8 mouse cellular contexts compared by ENCODE assay signal in the genomic region with DNA sequence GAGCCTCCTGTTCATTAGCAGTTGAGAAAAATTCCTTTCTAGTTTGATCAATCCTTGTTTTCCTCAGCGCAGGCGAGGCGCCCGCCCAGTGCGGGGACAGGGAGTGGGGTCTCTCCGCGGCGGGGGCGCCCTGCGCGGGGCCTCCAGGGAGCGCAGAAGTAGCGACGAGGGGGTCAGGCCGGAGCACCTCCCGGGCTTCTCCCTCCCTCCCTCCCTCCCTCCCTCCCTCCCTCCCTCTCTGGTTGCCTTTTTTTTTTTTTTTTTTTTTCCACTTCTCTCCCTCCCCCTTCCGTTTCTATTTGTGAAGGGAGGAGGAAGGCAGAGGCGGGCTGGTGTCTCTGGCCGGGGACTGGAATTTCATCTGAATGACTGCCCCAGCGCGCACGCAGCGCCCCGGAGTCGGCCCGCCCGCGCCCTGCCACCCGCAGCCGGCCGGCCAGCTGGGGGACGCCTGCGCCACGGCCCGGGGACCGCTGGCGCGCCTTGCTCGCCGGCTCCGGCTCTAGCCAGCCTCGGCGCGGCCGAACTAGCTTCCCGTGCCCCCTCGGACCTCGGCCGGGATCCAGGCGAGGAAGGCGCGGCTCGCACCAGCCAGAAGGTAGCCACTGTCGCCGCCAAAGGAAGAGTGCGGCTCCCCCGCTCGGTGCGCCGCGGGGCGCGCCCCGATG. TPM values are rescaled to one million over a fixed set of nuclear protein-coding genes. Genes with fewer than 3 reads are reported as not detected.
DNase-seq lines count a peak whose midpoint lies in the region; ATAC-seq lines count a peak whose summit lies in the region.

Trim8 (plus strand) TSS at position 302 of the 668 bp plus-strand sequence.

- no peaks in the 10 kb centered on the region for H3K9me3 ChIP-seq in intestine, embryonic 14.5 days (ENCODE audit: control insufficient read depth, low read length)

- peak within 1 kb of the TSS; percentile 85 for H3K4me3 ChIP-seq in intestine, embryonic 14.5 days (ENCODE audit: low read depth, low read length)

- peak within 1 kb of the TSS; percentile 93 for H3K4me2 ChIP-seq in intestine, embryonic 14.5 days (ENCODE audit: low read length)

- H3K4me1 ChIP-seq in intestine, embryonic 14.5 days (replicated peaks; ENCODE audit: control insufficient read depth, insufficient read depth, low read length): peaks cover 23% of the 10 kb centered on the region

- H3K27ac ChIP-seq in intestine, embryonic 14.5 days (ENCODE audit: low read depth): peak within 1 kb of the TSS; percentile 99

- H3K9ac ChIP-seq in intestine, embryonic 14.5 days (ENCODE audit: low read length): peak within 1 kb of the TSS; percentile 79

- intact Hi-C loops in gastrocnemius, postnatal 36 days (cut with DNase I): loop anchor here (5.0 kb wide), 1 partner anchor 61 kb away; no protein-coding TSS in a partner anchor
- intact Hi-C loops in left cerebral cortex, postnatal 25 days (cut with DNase I): loop anchor here (1.0 to 5.0 kb wide), 5 partner anchors 22 to 174 kb away; partner anchors contain the start of genes Arl3, Fbxl15, Psd and Sfxn2

- DNase-seq in adrenal gland, adult 18-20 months (ENCODE audit: low spot score in 2 of 2): peak; percentile 84 to 88
- peak; percentile 80 for DNase-seq in embryo, embryonic 10 days (ENCODE audit: low spot score)
- DNase-seq in gastrocnemius, postnatal 36 days: peak; percentile 80 to 89
- DNase-seq in intestine, embryonic 14.5 days (ENCODE audit: low spot score): peak; percentile 92
- peak; percentile 76 to 87 for DNase-seq in left cerebral cortex, postnatal 25 days (ENCODE audit: low spot score in 2 of 2)
- peak; percentile 73 to 76 for DNase-seq in right cerebral cortex, postnatal 36 days (ENCODE audit: low spot score in 2 of 2)
- DNase-seq in yolk sac, embryonic 10.5 days (ENCODE audit: low spot score): peak; percentile 91

- peaks cover 8% of the 10 kb centered on the region for H3K36me3 ChIP-seq in intestine, embryonic 14.5 days (ENCODE audit: control insufficient read depth, insufficient read depth, low read length)

- H3K27me3 ChIP-seq in intestine, embryonic 14.5 days (replicated peaks; ENCODE audit: control insufficient read depth, insufficient read depth, low read length): no peaks in the 10 kb centered on the region

- WGBS in intestine, embryonic 14.5 days: 0% methylated on average over 35 of the region's 64 CpGs

- peak; percentile 44 for ATAC-seq in intestine, embryonic 14.5 days (replicated peaks; ENCODE audit: low FRiP score, low TSS enrichment, low read depth)
- ATAC-seq in megakaryocyte-erythroid progenitor cell, adult 5-6 weeks (replicated peaks; ENCODE audit: low FRiP score, low TSS enrichment, poor library complexity, severe bottlenecking): no peak

RNA-seq across cellular contexts. Expression of gene Trim8, which starts in this region (rescaled TPM):
- 10 to 100 TPM; 46.5 to 56.8 TPM for total RNA-seq in adrenal gland, adult 18-20 months (2021)
- 10 to 100 TPM; 19.0 to 19.2 TPM for total RNA-seq in gastrocnemius, postnatal 36 days (2021)
- 20.1 and 21.1 TPM in 2 replicates for polyA plus RNA-seq in intestine, embryonic 14.5 days (2014; fragmentation: Nextera tagmentation; extraction: Ambion mirVana)
- total RNA-seq in left cerebral cortex, postnatal 25 days (2021): 100 to 1,000 TPM; 114 to 116 TPM
- total RNA-seq in megakaryocyte-erythroid progenitor cell, adult 5-6 weeks (2014; fragmentation: Nextera tagmentation): 20.8 and 22.3 TPM in 2 replicates
- 9.9 and 18.2 TPM in 2 replicates for total RNA-seq in megakaryocyte-erythroid progenitor cell, adult 5-6 weeks (2017)
